Mouse (Mus musculus): ENCODE measurements around the gene Eif4e3.

The Eif4e3 gene

GRCm38 (mm10) chr6:99625306-99625705, 41.3 kb downstream of the Eif4e3 start:
- no peak for DNase-seq (ENCODE audit: low spot score in 2 of 2)

GRCm38 (mm10) chr6:99624542-99624941, 42.0 kb downstream of the Eif4e3 start:
- DNase-seq (ENCODE audit: low spot score in 2 of 2), result no peak

GRCm38 (mm10) chr6:99623641-99624040, 42.9 kb downstream of the Eif4e3 start:
- no peak for DNase-seq (ENCODE audit: low spot score in 2 of 2)

GRCm38 (mm10) chr6:99621167-99621566, 45.4 kb downstream of the Eif4e3 start:
- DNase-seq (ENCODE audit: low spot score in 2 of 2), result no peak

GRCm38 (mm10) chr6:99620471-99620870, 46.1 kb downstream of the Eif4e3 start:
- no peak for DNase-seq (ENCODE audit: low spot score in 2 of 2)

- no peak for DNase-seq (ENCODE audit: low spot score in 2 of 2)
These were observed 46.6 kb downstream of the Eif4e3 start for GRCm38 (mm10) chr6:99619964-99620363.

- no peak for DNase-seq (ENCODE audit: low spot score in 2 of 2)
These were observed 47.1 kb downstream of the Eif4e3 start for GRCm38 (mm10) chr6:99619466-99619865.

GRCm38 (mm10) chr6:99617867-99618266, 48.7 kb downstream of the Eif4e3 start:
- DNase-seq (ENCODE audit: low spot score in 2 of 2), result no peak

- no peak for DNase-seq (ENCODE audit: low spot score in 2 of 2)
These were observed 49.2 kb downstream of the Eif4e3 start for GRCm38 (mm10) chr6:99617415-99617814.

- no peak for DNase-seq (ENCODE audit: low spot score in 2 of 2)
These were observed 51.3 kb downstream of the Eif4e3 start for GRCm38 (mm10) chr6:99615272-99615751.

- no peak for DNase-seq (ENCODE audit: low spot score in 2 of 2)
These were observed 51.9 kb downstream of the Eif4e3 start for GRCm38 (mm10) chr6:99614566-99615271.

GRCm38 (mm10) chr6:99611866-99612265, 54.7 kb downstream of the Eif4e3 start:
- DNase-seq (ENCODE audit: low spot score in 2 of 2), result no peak

- no peak for DNase-seq (ENCODE audit: low spot score in 2 of 2)
These were observed 55.8 kb downstream of the Eif4e3 start for GRCm38 (mm10) chr6:99610454-99611427.

- DNase-seq (ENCODE audit: low spot score in 2 of 2), result no peak
These were observed 60.5 kb downstream of the Eif4e3 start for GRCm38 (mm10) chr6:99606079-99606478.

GRCm38 (mm10) chr6:99604758-99605157, 61.8 kb downstream of the Eif4e3 start:
- DNase-seq (ENCODE audit: low spot score in 2 of 2), result no peak

- no peak for DNase-seq (ENCODE audit: low spot score in 2 of 2)
These were observed 64.1 kb downstream of the Eif4e3 start for GRCm38 (mm10) chr6:99602434-99602833.

GRCm38 (mm10) chr6:99600886-99601285, 65.7 kb downstream of the Eif4e3 start:
- DNase-seq (ENCODE audit: low spot score in 2 of 2), result no peak

- no peak for DNase-seq (ENCODE audit: low spot score in 2 of 2)
These were observed 66.3 kb downstream of the Eif4e3 start for GRCm38 (mm10) chr6:99600168-99600793.

- no peak for DNase-seq (ENCODE audit: low spot score in 2 of 2)
These were observed 66.9 kb downstream of the Eif4e3 start for GRCm38 (mm10) chr6:99599651-99600050.

- DNase-seq (ENCODE audit: low spot score in 2 of 2), result no peak
These were observed 67.3 kb downstream of the Eif4e3 start for GRCm38 (mm10) chr6:99599229-99599628.

GRCm38 (mm10) chr6:99577040-99577439, 89.5 kb downstream of the Eif4e3 start:
- no peak for DNase-seq (ENCODE audit: low spot score in 2 of 2)

- no peak for DNase-seq (ENCODE audit: low spot score in 2 of 2)
These were observed 90.9 kb downstream of the Eif4e3 start for GRCm38 (mm10) chr6:99575633-99576032.

All from right cerebral cortex, adult 2 months (tissue).